Mouse (Mus musculus) megakaryocyte-erythroid progenitor cell, adult 5-6 weeks (primary cell): Measurements from ENCODE around the gene Spata1. TPM values are rescaled to one million over a fixed set of nuclear protein-coding genes. Genes with fewer than 3 reads are reported as not detected.
A peak's percentile ranks its signal among the peaks of the same experiment; 100 is the strongest.

Experiments
- ATAC-seq: replicated peaks from 2 replicates; pipeline ENCODE4 v1.8.0; 2016; ENCODE audit warnings: mild to moderate bottlenecking, inconsistent platforms; ENCODE audit not compliant: severe bottlenecking, poor library complexity, low FRiP score, low TSS enrichment
- total RNA-seq, 2 experiments: library from RNA; stranded (forward) in 1 of 2; stranded (reverse) in 1 of 2; fragments of 200-1000, 215-1000 nt in 1 of 2; fragments of >200 nt in 1 of 2; fragmentation: Nextera tagmentation in 1 of 2; gene quantifications; 2 replicates each; pipeline ENCODE4 v1.2.3; 2014 to 2017

Gene Spata1
- total RNA-seq, 2 experiments from 2014 or later, result 4.7 to 6.9 TPM

DNA sequence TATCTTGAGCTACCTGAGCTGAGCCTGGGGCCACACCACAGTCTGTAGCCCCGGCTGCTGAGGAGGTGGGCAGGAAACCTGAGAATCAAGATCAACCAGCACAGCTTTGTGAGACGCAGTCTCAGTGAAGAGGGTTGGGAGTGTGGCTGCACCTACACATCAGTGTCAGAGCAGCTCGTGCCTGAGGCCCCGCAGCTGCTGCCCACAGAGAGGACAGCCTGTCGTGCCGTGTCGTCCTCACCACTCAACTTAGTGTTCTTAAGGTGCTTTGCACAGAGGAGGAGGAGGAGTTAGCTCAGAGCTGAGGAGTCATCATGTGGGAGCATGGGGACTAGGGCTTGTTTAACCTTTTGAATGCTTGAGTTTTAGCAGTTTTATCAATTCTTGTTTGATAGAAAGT lies 73.7 kb downstream of the Spata1 start:
- ATAC-seq, result no peak

DNA sequence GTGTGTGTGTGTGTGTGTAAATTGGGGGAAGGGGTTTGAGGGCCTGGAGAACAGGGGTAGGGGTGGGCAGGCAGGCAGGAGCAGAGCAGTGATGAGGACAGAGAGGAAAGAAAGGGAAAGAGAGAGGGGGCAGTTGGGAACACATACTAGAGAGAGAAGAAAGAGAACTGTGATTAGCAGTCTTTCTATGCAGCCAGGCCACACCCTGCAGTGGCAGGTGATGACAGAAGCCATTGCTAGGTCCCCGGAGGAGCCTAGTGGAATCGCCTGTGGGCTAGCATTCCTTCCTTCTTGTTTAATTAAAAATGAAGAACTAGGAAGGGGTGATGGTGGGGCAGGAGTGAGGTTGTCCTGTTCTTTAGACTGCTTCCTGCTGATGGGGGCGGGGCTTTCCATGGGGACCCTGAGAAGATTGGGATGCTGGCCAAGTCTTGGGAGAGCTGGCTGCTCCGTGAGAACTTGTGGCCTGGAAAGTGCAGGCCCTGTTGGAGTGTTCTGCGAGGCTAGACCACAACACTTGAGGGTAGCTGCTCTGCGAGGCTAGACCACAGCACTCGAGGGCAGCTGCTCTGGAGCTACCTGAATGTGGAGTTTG lies 75.2 kb downstream of the Spata1 start:
- no peak for ATAC-seq

GRCm38 (mm10) chr3:146423710-146424109 lies 75.8 kb downstream of the Spata1 start:
- ATAC-seq, result peak; percentile 57; the same call in 1 of the 2 replicates

- no peak for ATAC-seq
These were observed 77.8 kb downstream of the Spata1 start for GRCm38 (mm10) chr3:146421787-146422186.

DNA sequence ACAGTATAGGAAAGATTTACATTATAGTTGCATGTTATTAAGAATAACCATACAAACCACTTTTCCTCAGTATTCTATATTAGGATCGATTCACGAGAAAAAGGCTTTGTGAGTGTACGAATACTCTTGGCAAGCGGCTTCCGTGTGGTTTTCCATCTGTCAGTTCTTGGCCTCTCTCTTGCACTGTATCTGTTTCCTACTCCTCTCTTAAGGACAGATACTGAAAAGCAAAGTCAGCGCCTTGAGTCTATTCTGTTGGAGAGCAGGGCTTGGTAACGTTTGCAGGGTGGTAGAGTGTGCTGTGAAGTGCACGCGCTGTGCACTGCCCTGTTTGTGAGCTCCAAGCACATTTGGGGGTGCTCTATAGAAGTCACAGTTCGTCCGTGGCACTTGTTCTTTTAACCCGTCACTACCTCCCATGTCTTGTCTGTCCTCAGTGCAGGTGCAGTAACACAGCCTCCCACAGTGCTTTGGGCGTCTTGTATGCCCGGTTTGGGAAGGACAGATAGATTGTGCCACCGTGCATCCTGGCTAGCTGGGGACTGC lies 79.5 kb downstream of the Spata1 start:
- no peak for ATAC-seq

- ATAC-seq, result no peak
These were observed 80.0 kb downstream of the Spata1 start for GRCm38 (mm10) chr3:146419534-146419933.

- ATAC-seq, result no peak
These were observed 80.7 kb downstream of the Spata1 start for GRCm38 (mm10) chr3:146418901-146419300.

- no peak for ATAC-seq
These were observed 81.7 kb downstream of the Spata1 start for GRCm38 (mm10) chr3:146417873-146418272.

DNA sequence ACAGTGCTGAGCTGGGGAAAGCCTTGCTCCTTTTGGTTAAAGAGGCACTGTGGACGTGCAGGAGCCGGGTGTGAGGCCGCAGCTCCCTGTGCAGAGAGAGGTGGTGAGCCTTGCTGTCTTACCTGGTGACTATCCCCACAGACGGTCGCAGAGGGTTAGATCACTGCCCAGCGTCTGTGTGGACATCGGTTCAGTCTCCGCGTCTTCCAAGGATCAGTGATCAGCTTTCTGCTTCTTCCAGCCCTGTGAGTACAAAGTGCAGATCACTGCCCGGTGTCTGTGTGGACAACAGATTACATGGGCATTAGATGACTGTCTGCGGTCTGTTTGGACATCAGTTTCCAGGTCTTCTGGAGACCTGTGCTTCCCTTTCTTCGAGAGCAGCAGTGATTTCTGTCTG lies 85.0 kb downstream of the Spata1 start:
- no peak for ATAC-seq

DNA sequence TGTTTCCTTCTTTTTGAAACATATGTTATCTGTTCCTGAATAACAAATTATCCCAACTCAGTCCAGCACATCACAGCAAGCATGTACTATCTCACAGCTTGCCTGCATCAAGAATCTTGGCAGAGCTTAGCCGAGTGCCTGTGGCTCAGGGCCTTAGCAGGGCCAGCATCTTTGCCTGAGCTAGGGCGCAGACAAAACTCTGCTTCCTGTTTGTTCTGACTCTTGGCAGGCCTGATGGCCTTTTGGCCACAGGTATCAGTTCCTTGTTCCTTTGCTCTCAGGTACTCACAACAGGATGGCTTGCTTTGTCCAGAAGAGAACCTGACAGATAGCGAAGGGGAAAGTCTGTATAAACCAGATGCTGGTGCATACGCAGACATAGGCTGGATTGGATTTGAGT lies 85.6 kb downstream of the Spata1 start:
- ATAC-seq, result no peak

GRCm38 (mm10) chr3:146413016-146413415 lies 86.5 kb downstream of the Spata1 start:
- ATAC-seq, result no peak

DNA sequence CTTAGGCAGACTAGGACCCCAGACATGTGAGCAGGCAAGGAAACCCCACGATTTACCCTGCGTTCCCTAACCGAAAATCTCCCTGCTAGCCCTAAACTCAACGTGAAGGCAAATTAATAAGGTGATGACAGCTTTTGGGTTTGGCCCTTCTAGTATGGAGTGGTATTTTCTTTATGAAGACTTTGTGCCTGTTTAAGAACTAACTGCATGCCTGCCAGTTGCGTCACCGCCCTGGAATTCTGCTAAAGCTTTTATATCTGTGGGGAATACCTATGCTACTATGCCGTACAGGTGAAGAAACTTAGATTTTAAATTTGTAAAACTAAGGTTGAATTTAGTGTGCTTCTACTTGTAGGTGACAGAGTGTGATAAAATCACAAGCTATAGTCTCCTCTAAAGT lies 87.1 kb downstream of the Spata1 start:
- no peak for ATAC-seq

DNA sequence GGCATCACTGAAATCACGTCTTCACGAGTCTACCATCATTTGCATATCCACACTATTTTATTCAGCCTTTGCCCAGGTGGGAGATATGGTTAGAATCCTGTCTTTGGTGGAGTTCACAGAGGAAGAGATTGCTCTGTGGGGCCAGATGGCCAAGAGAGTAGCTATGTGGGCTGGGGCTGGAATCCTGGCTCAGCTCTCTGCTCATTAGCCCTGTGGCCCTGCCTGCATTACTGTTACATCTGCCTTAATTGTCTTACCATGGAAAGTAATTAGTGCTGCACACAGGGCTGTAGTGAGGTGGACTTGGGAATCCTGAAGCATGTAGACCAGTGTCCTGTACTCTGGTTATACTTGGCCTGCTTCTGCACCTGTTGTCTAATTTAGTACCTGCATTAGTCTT lies 87.5 kb downstream of the Spata1 start:
- no peak for ATAC-seq

DNA sequence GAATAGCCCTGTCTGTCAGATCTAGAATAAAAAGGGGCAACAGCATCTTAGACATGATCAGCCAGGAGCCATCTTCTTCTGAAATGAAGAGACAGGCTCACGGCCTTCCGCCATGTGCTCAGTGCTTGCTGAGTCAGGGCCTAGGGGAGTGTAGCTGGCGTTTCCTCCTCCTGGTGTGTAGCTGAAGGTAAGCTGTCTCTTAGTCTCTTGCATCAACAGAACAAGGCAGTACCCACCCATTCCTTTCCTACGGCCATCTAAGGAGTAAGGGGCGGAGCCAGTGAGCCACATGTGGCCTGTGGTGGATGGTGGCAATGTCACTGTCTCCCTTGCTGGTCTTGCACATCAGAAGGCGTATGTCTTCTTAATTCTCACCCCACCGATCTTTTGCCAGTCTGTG lies 89.4 kb downstream of the Spata1 start:
- ATAC-seq, result peak; percentile 43

Other genes starting within 250 kb of the Spata1 start
- gene Ssx2ip, start 95.1 kb downstream of the Spata1 start, total RNA-seq (2014; fragmentation: Nextera tagmentation), result 45.3 and 50.0 TPM in 2 replicates
- gene Ssx2ip, start 95.1 kb downstream of the Spata1 start, total RNA-seq (2017), result 69.2 and 73.8 TPM in 2 replicates
- gene Ctbs, start 50.0 kb downstream of the Spata1 start, total RNA-seq (2014; fragmentation: Nextera tagmentation), result 2.9 and 5.0 TPM in 2 replicates
- 7.0 and 13.1 TPM in 2 replicates for gene Ctbs, start 50.0 kb downstream of the Spata1 start, total RNA-seq (2017)
- gene Gng5, start 54 bp upstream of the Spata1 start, total RNA-seq (2014; fragmentation: Nextera tagmentation), result 208 and 251 TPM in 2 replicates
- gene Gng5, start 54 bp upstream of the Spata1 start, total RNA-seq (2017), result 69.8 and 110 TPM in 2 replicates
- 69.9 and 73.5 TPM in 2 replicates for gene Rpf1, start 21.7 kb upstream of the Spata1 start, total RNA-seq (2014; fragmentation: Nextera tagmentation)
- 112 and 113 TPM in 2 replicates for gene Rpf1, start 21.7 kb upstream of the Spata1 start, total RNA-seq (2017)
- gene Uox, start 70.7 kb upstream of the Spata1 start, total RNA-seq (2014; fragmentation: Nextera tagmentation), result not detected in 2 replicates
- gene Uox, start 70.7 kb upstream of the Spata1 start, total RNA-seq (2017), result not detected in 2 replicates
- not detected in 2 replicates for gene Dnase2b, start 115.8 kb upstream of the Spata1 start, total RNA-seq (2014; fragmentation: Nextera tagmentation)
- gene Dnase2b, start 115.8 kb upstream of the Spata1 start, total RNA-seq (2017), result not detected in 2 replicates
- gene 4930503B20Rik, start 151.6 kb upstream of the Spata1 start, total RNA-seq (2014; fragmentation: Nextera tagmentation), result not detected in 2 replicates
- not detected in 2 replicates for gene 4930503B20Rik, start 151.6 kb upstream of the Spata1 start, total RNA-seq (2017)
- gene Samd13, start 185.8 kb upstream of the Spata1 start, total RNA-seq (2014; fragmentation: Nextera tagmentation), result 6.9 and 8.6 TPM in 2 replicates
- 3.6 and 5.7 TPM in 2 replicates for gene Samd13, start 185.8 kb upstream of the Spata1 start, total RNA-seq (2017)